Mouse (Mus musculus) bone marrow, adult 2 months (tissue): ENCODE data around the gene Prkd3.

Experiments used
- CTCF ChIP-seq: fragments of 200-500 bp; IDR thresholded peaks from 2 replicates; pipeline ENCODE4 v1.5.1; 2011; ENCODE audit warnings: low read length, control low read depth; ENCODE audit not compliant: control insufficient read depth, insufficient read depth
- POLR2A ChIP-seq: fragments of 200-500 bp; IDR thresholded peaks from 2 replicates; pipeline ENCODE4 v1.6.1; 2011; ENCODE audit warnings: low read depth, mild to moderate bottlenecking, control low read depth, low read length, borderline replicate concordance; ENCODE audit not compliant: control insufficient read depth

- TF ChIP-seq CTCF, result no peak
- TF ChIP-seq POLR2A, result no peak
These were observed 7.0 kb downstream of the Prkd3 start for GRCm38 (mm10) chr17:79013625-79014024.
